Mouse (Mus musculus) hindbrain, embryonic 13.5 days (tissue): ENCODE data around the gene 3110040N11Rik. TPM values are rescaled to one million over a fixed set of nuclear protein-coding genes. Genes with fewer than 3 reads are reported as not detected.

Source experiments
- ATAC-seq: fragments of 200-750 bp; cut with Nextera tagmentation; 2 replicates; pipeline ENCODE4 v1.8.0; 2017; ENCODE audit warnings: moderate TSS enrichment; ENCODE audit not compliant: low FRiP score
- H3K27ac ChIP-seq: fragments of 300-500 bp; sonication (generic); 2 replicates; pipeline ENCODE4 v1.5.1; 2015; ENCODE audit warnings: inconsistent platforms, mild to moderate bottlenecking, moderate library complexity
- H3K27me3 ChIP-seq: fragments of 300-500 bp; sonication (generic); 2 replicates; pipeline ENCODE4 v1.6.1; 2015; ENCODE audit warnings: mild to moderate bottlenecking, inconsistent platforms
- H3K36me3 ChIP-seq: fragments of 300-500 bp; sonication (generic); 2 replicates; pipeline ENCODE4 v1.6.1; 2015; ENCODE audit warnings: mild to moderate bottlenecking, inconsistent platforms
- H3K4me1 ChIP-seq: fragments of 300-500 bp; sonication (generic); replicated peaks from 2 replicates; pipeline ENCODE4 v1.6.1; 2015; ENCODE audit warnings: inconsistent platforms
- H3K4me2 ChIP-seq: fragments of 300-500 bp; sonication (generic); 2 replicates; pipeline ENCODE4 v1.6.1; 2015; ENCODE audit warnings: inconsistent platforms, mild to moderate bottlenecking, moderate library complexity
- H3K4me3 ChIP-seq: fragments of 300-500 bp; sonication (generic); 2 replicates; pipeline ENCODE4 v1.5.1; 2015; ENCODE audit warnings: mild to moderate bottlenecking, inconsistent platforms
- H3K9ac ChIP-seq: fragments of 300-500 bp; sonication (generic); 2 replicates; pipeline ENCODE4 v1.6.1; 2015; ENCODE audit warnings: mild to moderate bottlenecking, inconsistent platforms
- H3K9me3 ChIP-seq: fragments of 300-500 bp; sonication (generic); 2 replicates; pipeline ENCODE4 v1.6.1; 2016; ENCODE audit warnings: inconsistent platforms
- WGBS: fragments of 180-500 bp; shearing (Covaris S2); methylation state at CpG from one replicate; pipeline ENCODE4 v1.1.7; 2015; 5-methylcytosine and 5-hydroxymethylcytosine counted together
- polyA plus RNA-seq: library from polyadenylated mRNA; unstranded; fragments of >200 nt; fragmentation: Nextera tagmentation; extraction: Ambion mirVana; gene quantifications from 2 replicates; pipeline ENCODE4 v1.2.1, GENCODE M21; 2015

The 3110040N11Rik gene
- polyA plus RNA-seq, 1 experiment from 2014 or later, result 52.7 TPM

DNA sequence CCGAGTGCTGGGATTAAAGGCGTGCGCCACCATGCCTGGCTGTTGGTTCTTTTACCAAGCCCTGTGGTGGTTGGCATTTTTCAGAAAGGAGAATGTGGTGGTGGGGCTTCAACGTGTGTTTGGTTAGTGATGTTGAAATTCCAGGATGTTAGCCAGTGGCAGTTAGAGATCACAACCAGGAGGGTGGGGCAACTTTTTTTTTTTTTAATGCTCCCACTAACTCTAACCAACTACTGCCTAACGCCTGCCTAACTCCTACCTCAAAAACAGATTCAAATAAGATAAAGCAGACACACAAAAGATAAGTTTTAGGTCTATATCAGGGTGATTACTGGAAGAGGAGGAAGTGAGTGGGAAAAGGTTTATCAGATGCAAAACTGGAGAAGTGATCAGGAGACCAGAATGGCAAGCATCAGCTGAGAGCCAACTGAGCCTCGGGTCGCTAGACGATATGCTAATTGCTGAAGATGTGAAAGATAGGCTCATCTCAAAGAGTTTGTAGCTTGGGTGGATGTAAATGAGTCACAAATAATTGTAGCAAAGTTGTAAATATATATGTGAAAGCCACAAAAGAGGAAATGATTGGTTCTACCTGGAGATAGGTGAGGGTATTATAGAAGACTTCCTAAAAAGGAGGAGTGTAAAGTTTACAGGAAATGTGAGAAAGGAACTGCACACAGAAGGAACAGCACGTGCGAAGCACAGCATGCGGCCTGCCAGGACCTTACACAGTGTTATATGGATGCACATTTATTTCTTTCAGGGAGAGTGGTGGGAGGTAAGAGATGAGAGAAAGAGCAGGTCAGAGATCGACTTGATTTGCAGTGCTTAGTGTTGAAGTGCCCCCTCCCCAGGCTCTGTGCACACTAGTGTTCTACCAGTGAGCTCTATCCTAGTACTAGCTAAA, 56.8 kb downstream of the 3110040N11Rik start:
- Histone ChIP-seq H3K9me3 (no peaks in the 10 kb centered on the region), H3K4me1 (no peaks in the 10 kb centered on the region), H3K9ac (no peak overlapping the region), H3K36me3 (no peaks in the 10 kb centered on the region), H3K4me3 (no peak overlapping the region), H3K4me2 (no peak overlapping the region), H3K27ac (no peak overlapping the region), H3K27me3 (no peaks in the 10 kb centered on the region)
- ATAC-seq, result no peak
- WGBS, result 89% methylated on average over 12 of the region's 12 CpGs

Other genes with a start within 250 kb of the 3110040N11Rik start
- gene Fsd2, start 222.5 kb downstream of the 3110040N11Rik start, polyA plus RNA-seq, result 0.09 and 0.25 TPM in 2 replicates
- gene Whamm, start 218.2 kb downstream of the 3110040N11Rik start, polyA plus RNA-seq, result 6.2 TPM in 2 replicates
- gene Homer2, start 82.0 kb downstream of the 3110040N11Rik start, polyA plus RNA-seq, result 20.6 and 27.0 TPM in 2 replicates
- gene Ramac, start 26.6 kb downstream of the 3110040N11Rik start, polyA plus RNA-seq, result 134 and 135 TPM in 2 replicates
- 87.2 and 95.1 TPM in 2 replicates for gene Btbd1, start 40.0 kb upstream of the 3110040N11Rik start, polyA plus RNA-seq
- gene Gm10160, start 66.3 kb upstream of the 3110040N11Rik start, polyA plus RNA-seq, result not detected in 2 replicates
- 10.1 and 11.2 TPM in 2 replicates for gene Tm6sf1, start 69.5 kb upstream of the 3110040N11Rik start, polyA plus RNA-seq
- 61.4 and 62.5 TPM in 2 replicates for gene Hdgfl3, start 145.0 kb upstream of the 3110040N11Rik start, polyA plus RNA-seq
- 0.47 and 0.49 TPM in 2 replicates for gene Bnc1, start 202.8 kb upstream of the 3110040N11Rik start, polyA plus RNA-seq